Mouse (Mus musculus): Measurements from ENCODE around the gene Btbd2.
A peak's percentile ranks its signal among the peaks of the same experiment; 100 is the strongest.
"Not testable (repeated sequence)": the region's sequence is repeated elsewhere in the genome, so short reads cannot be mapped to it uniquely, and the experiment has no call there.

The Btbd2 gene

DNA sequence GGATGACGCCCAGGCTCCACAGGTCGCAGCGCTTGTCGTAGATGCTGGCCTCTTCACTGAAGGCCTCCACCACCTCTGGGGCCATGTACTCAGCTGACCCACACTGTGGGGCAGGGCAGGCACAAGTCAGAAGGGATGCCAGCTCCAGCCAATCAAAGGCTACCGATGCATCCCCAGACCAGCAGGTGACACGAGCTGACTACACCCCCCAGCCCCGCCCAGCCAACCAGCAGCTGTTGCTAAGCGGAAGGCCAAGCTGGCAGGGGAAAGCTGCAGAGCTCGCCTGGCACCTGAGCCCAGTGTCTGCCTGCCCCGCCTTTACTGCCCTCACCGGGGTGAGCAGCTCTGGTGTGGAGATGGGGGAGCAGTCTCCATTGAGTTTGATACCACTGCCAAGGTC is 11.7 kb upstream of the Btbd2 start:
- DNase-seq = no peak

DNA sequence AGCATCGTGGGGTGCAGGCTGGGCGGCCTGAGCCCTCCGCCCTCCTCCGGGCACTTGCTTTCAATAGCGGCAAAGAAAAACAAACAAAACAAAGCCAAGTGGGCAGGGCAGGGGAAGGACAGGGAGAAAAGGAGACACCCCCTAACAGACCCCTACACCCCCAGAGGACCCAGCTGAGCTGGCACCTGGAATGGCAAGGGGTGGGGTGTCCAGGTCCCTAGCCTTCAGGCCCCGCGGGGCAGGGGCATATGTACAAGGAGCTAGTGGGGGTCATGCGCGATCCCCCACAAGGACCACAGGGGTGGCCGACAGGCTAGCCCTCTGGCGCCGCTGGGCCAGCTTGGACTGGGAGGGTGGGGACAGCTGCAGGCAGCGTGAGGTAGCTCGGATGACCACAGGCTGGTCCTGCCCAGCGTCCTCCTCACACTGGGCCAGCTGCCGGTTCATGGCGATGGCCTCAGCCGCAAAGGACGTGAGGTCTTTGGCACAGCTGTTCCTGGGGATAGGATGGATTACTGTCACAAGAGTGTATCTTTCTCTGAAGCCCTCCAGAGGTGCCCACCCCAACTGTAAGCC is 10.1 kb upstream of the Btbd2 start:
- DNase-seq = no peak

DNA sequence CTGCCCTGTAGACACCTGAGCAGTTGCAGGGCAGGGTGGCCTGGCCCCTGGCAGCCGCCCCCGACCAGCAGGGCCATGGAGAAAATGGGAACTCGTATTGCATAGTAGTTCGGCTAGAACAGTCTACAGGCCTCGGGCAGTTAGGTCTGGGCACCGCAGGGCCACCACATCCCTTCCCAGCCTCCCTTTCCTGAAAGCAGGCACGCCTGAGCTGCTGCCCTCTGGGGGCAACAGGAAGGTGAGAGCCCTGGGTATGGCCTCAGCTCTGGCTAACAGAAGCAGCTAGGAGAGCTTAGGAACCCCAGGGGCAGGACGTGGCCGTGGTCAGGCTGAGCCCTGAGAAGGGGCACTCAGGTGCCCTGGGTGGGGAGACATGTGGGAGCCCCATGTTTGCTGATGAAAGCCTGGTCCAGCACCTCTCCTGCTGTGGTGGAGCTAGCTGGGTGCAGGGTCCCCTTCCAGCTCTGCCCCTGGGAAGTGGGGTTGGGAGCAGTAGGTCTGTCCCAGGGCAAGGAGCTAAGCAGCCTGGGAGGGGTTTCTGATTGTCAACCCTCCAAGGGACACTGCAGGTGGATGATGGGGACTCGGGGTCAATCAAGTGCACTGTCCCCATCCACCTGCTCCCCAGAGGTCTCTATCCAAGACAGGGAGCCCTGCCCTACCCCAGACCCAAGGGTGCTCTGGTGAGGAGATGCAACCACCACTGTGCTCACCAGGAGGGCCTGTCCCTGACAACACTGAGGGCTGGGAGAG is 9.3 kb upstream of the Btbd2 start:
- DNase-seq = no peak

DNA sequence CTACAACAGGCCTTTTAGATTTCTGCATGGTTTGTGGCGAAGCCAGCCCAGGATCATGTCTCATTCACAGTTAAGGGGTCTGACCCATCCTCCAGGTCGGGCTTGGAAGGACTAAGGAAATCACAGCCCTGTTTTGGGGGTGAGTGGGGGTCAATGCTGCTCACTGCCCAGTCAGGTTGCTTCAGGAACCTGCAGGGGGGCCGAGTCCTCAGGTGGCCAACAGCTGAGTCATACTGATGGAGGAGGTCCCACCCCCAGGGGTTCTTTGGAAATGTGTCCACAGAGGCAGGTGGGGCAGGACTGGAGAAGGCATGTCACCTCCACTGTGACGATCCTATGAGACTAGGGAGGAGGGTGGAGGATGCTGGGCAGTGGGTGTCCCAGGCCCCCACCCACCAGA is 8.6 kb upstream of the Btbd2 start:
- no peak for DNase-seq

DNA sequence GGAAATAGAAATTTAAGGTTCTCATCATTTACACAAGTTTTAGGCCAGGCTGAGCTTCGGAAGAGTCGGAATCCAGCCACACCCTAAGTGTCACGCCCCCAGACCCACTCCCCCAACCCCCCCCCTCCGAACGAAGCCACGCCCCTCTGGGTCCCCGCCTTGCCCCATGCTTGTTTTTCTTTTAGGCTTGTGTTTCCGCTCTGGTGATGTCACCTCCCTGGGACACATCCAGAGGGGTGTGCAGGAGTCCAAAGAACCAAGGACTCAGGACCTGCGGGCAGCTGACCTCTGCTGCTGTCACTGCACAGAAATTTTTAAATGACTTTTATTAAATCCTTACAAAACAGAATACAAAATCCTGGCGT is 8.1 kb upstream of the Btbd2 start:
- no peak for DNase-seq

DNA sequence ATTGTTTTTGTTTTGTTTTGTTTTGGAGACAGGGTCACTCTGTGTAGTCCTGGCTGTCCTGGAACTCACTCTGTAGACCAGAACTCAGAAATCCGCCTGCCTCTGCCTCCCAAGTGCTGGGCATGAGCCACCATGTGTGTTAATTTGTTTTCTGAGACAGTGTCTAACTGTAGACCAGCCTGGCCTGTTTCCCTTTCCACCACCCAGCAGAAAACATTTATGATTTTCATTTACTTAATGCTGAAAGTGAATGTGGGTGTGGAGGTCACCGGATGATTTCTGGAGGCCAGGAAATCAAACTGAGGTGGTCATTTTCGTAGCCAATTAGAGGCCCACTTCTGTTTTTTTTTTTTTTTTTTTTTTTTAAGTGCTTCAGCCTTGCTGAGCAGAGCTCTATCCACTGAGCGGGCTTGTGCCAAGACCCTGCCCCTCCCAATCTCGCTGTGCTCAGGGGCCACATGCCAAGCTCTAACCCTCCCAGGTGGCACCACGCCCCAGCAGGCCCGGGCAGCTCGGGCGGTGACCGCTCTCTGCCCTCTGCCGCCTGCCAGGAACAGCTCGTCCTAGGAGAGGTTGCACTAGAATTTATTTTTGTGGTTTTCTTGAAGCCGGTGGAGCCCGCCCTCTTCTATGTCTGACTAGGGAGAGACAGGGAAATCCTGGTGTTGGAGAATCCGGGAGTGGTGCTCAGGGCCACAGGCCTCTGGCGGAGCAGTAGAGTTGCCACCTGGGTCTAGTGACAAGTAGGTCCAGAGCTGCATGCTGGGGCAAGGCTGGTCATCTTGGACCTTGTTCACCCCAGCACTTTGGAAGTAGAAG is 7.5 kb upstream of the Btbd2 start:
- DNase-seq = no peak

- no peak for DNase-seq
Observed at GRCm38 (mm10) chr10:80663485-80664196, 6.8 kb upstream of the Btbd2 start.

GRCm38 (mm10) chr10:80661149-80661548 is 4.3 kb upstream of the Btbd2 start:
- peak; percentile 73 for DNase-seq

GRCm38 (mm10) chr10:80659213-80659612 is 2.3 kb upstream of the Btbd2 start:
- DNase-seq = peak; percentile 80

DNA sequence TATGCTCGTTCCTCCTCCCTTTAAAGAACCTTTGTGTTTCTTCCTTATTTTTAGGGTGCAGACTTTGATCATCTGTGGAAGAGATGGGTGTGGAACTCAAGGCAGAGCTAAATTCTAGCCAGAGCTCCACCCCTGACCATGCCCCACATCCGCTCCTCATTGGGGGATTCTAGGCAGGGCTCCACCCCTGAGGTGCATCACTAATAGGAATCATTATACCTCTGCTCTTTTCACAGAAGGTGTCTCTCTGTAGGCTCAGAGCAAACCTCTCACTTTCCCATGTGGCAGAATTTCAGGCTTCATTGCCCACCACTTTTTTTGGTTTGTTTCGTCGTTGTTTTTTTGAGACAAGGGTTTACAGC is 2.0 kb upstream of the Btbd2 start:
- no peak for DNase-seq

GRCm38 (mm10) chr10:80658194-80658840 is 1.4 kb upstream of the Btbd2 start:
- no peak for DNase-seq

DNA sequence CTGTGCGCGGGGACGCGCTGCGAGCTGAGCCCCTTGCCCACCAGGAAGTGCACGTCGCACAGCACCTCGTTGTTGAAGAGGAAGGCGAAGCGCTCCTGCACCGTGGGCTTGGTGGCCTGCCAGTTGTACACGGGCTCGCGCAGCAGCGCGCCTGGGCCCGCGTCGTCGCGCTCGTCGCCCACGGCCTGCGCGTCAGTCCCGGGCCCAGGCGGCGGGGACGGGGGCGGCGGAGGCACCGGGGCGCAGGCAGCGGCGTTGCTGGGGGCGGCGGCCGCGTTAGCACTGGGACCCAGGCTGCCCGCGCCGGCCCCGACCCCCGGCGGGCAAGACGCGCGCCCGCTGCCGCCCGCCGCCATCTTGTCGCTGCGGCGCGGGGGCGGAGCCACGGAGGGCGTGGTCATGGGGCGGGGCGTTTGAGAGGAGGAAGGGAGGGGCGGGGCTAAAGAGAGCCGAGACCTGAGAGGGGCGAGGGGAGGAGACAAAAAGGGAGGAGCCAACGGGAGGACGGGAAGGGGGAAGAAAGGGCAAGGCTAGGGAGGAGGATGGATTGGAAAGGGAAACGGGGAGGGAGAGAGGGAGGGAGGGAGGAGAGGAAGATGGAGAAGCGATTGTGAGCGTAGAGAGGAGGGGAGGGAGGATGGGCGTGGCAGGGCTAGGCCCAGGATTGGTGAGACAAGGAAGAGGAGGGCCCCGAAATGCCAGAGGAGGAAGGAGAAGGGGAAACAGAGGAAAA is 575 bp downstream of the Btbd2 start:
- peak; percentile 99 for DNase-seq

DNA sequence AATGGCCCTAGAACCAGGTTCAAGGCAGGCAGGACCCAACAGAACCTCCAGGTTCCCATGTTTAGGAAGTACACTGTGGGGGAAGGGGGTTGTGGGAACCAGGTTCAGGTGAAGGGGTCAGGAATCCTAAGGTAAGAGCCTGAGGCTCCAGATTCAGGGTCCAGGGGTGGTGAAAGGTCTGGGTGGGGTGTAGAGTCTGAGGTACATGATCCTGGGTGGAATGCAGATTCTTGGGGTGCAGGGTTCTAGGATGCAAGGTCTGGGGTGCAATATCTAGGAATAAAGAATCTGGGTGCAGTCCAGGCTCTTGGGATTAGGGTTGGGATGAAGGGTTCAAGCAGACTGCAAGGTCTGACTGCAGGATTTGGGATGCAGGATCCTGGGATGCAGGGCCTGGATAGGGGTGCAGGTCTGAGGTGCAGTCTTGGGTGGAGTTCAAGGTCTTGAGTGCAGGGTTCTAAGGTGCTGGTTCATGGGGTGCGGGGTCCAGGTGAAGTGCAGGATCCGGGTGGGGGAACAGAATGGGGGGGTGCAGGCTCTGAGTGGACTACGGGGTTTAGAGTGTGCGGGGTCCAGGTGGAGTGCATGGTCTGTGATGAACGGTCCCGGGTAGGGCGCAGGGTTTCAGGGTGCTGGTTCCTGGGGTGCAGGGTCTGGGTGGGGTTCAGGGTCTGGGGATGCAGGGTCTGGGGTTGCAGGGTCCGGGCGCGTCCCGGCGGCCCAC is 1.3 kb downstream of the Btbd2 start:
- no peak for DNase-seq

DNA sequence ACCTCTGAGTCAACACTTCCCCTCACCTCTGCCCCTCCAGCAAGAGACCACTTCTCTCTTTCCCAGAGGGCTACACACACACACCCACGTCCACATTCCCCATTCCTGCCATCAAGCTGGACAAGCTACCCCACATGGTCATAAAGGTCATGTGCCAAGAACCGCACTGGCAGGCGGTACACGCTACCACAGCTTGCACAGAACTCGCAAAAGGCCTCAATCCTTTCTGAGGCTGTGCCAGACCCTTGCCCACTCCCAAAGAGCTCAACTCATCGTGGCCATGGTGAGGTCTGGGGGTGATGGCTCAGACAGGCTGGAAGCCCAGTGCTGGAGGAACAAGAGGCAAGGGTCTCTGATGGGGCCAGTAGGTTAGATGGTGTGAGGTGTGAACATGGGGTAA is 2.0 kb downstream of the Btbd2 start:
- no peak for DNase-seq

GRCm38 (mm10) chr10:80653156-80653720 is 3.6 kb downstream of the Btbd2 start:
- no peak for DNase-seq

DNA sequence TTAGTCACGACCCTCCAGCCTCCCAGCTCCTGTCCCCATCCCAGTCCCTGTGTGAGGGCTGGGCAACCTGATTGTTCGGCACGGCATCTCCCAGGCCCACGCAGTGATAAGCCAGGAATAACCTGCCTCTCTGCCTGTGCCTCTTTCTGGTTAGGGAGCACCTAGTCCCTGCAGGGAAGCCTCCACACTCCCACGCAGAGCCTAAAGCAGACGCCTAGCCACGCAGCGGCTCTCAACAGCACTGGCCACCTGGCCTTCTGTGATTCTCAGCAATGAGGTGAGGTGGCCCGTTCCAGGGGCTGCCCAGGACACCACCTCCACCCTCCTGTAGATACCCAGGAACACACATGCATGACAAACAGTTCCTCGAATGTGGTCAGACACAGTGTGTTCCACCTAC is 6.5 kb downstream of the Btbd2 start:
- no peak for DNase-seq

- not testable (repeated sequence) for DNase-seq
Observed at GRCm38 (mm10) chr10:80649910-80650309, 7.0 kb downstream of the Btbd2 start.

GRCm38 (mm10) chr10:80646936-80647335 is 9.9 kb downstream of the Btbd2 start:
- DNase-seq = no peak

DNA sequence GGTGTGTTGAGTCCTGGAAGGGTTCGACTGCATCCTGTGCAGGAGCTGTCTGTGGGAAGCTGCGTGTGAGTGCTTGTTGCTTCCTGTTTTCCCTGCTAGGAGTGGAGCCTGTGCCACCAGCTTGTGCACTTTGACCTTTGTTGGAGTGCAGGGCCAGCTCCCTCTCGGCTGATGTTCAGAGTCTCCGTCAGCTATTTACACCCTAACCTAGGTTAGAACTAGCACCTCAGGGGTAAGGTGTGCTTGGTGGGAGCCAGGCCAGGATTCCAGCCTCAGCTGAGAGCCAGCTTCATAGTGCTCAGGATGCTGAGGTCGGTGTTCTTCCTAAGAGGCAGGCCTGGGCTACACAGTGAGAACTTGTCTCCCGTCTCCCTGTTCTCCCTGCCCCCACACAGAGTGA is 21.5 kb downstream of the Btbd2 start:
- DNase-seq = no peak

- no peak for DNase-seq
Observed at GRCm38 (mm10) chr10:80628925-80629324, 27.9 kb downstream of the Btbd2 start.

DNA sequence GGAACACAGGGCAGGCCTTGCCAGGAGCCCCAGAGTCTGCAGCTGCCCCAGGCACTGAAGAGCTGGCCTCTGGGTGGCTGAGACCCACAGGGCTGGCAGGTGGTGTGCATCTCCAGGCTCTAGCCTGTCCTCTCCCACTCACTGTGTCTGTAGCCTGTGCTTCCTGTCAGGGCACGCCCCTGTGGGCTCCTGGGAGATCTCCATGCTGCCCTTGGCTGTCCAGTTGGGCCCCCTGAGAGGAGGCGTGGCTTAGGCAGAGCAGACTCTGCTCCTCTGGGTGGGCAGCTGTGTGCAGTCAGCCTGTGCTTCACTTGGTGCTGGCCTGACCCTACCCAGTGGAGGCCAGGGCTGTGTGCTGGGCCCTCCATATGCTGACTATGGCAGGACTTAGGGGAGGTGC is 29.2 kb downstream of the Btbd2 start:
- peak; percentile 75 for DNase-seq

All from retina, postnatal 1 day (tissue).